Mouse (Mus musculus): Measurements from ENCODE around the gene Mrpl55. TPM values are rescaled to one million over a fixed set of nuclear protein-coding genes. Genes with fewer than 3 reads are reported as not detected.

Mrpl55 gene
- total RNA-seq (2012; rRNA removed) = 75.0 and 75.5 TPM in 2 replicates
- polyA plus RNA-seq (2012; ENCODE audit: insufficient read depth in 1 of 2, insufficient read length in 2 of 2, low read depth in 1 of 2, low replicate concordance in 2 of 2, missing spikeins in 1 of 2) = 10 to 100 TPM in 1 of 2 experiments, not detected in 1; 68.5 TPM

GRCm38 (mm10) chr11:59202081-59202995, at the start of gene Mrpl55:
Mrpl55 (plus strand) TSS chr11:59202486.
- Histone ChIP-seq H3K79me2 (ENCODE audit: control insufficient read depth, insufficient read depth, low read length, poor library complexity) (peaks cover 9% of the 10 kb centered on the region; the same call in 1 of the 2 replicates), H3K4me3 (ENCODE audit: control insufficient read depth in 1 of 2, insufficient read depth in 1 of 2, low read depth in 2 of 2, low read length in 2 of 2) (peak within 1 kb of the TSS; percentile 69 to 83), H3K27ac (ENCODE audit: control insufficient read depth, low read depth, low read length) (peak within 1 kb of the TSS; percentile 79), H3K9me3 (replicated peaks; ENCODE audit: insufficient read depth, low read length) (no peaks in the 10 kb centered on the region), H3K36me3 (ENCODE audit: control insufficient read depth in 1 of 2, insufficient read depth in 2 of 2, low read length in 2 of 2) (peaks cover 0 to 7% of the 10 kb centered on the region in 2 experiments; a peak in 3 of 4 replicates), H3K4me1 (ENCODE audit: control insufficient read depth in 1 of 2, insufficient read depth in 2 of 2, low read length in 2 of 2) (peaks cover 4% of the 10 kb centered on the region in 2 experiments), H3K9ac (ENCODE audit: control insufficient read depth, low read depth, low read length, poor library complexity, severe bottlenecking) (peak within 1 kb of the TSS; percentile 75), H3K27me3 (ENCODE audit: control insufficient read depth in 1 of 2, insufficient read depth in 2 of 2, low read length in 2 of 2) (no peaks in the 10 kb centered on the region)
- DNase-seq (ENCODE audit: low read depth, low spot score) = peak; percentile 97
- TF ChIP-seq MAX (IDR thresholded peaks at IDR 0.05; ENCODE audit: low read length) (peak; percentile 53), TBP (IDR thresholded peaks at IDR 0.05; ENCODE audit: low read depth, low read length) (peak; percentile 46; the same call in 1 of the 2 replicates), RCOR1 (IDR thresholded peaks at IDR 0.05; ENCODE audit: low read depth, low read length) (no peak), ETS1 (IDR thresholded peaks at IDR 0.05; ENCODE audit: low read depth, low read length) (no peak), CTCF (IDR thresholded peaks at IDR 0.05 in 2 of 3, conservative IDR thresholded peaks at IDR 0.05 in 1 of 3; ENCODE audit: control insufficient read depth in 1 of 3, insufficient read depth in 1 of 3, low read depth in 2 of 3, low read length in 3 of 3, poor library complexity in 1 of 3, severe bottlenecking in 1 of 3) (no peak), MAFK (IDR thresholded peaks at IDR 0.05; ENCODE audit: borderline replicate concordance, low read depth, low read length) (no peak; the same call in 1 of the 2 replicates), BHLHE40 (IDR thresholded peaks at IDR 0.05; ENCODE audit: borderline replicate concordance, low read depth, low read length) (no peak), POLR2A (IDR thresholded peaks at IDR 0.05; ENCODE audit: control insufficient read depth in 1 of 2, insufficient read depth in 1 of 2, low read depth in 1 of 2, low read length in 2 of 2, poor library complexity in 1 of 2) (peak; percentile 46 to 73; a peak in 2 of 4 replicates), MYB (IDR thresholded peaks at IDR 0.05; ENCODE audit: low read depth, low read length) (no peak), MYC (IDR thresholded peaks at IDR 0.05; ENCODE audit: low read depth, low read length) (no peak), UBTF (IDR thresholded peaks at IDR 0.05; ENCODE audit: borderline replicate concordance, insufficient read depth, low read depth, low read length) (no peak), SIN3A (IDR thresholded peaks at IDR 0.05; ENCODE audit: low read length) (peak; percentile 84), USF1 (IDR thresholded peaks at IDR 0.05; ENCODE audit: low read depth, low read length) (0 out of 2 replicates have a peak, but pooled peaks have one; percentile 14), NRF1 (IDR thresholded peaks at IDR 0.05; ENCODE audit: insufficient read depth, low read depth, low read length, poor library complexity, severe bottlenecking) (peak; percentile 57), TAL1 (IDR thresholded peaks at IDR 0.05; ENCODE audit: low read length) (no peak), GATA1 (IDR thresholded peaks at IDR 0.05; ENCODE audit: low read depth, low read length) (no peak), MAZ (IDR thresholded peaks at IDR 0.05; ENCODE audit: low read depth, low read length) (0 out of 2 replicates have a peak, but pooled peaks have one; percentile 62), EP300 (IDR thresholded peaks at IDR 0.05; ENCODE audit: low read depth in 1 of 2, low read length in 2 of 2) (no peak), E2F4 (IDR thresholded peaks at IDR 0.05; ENCODE audit: borderline replicate concordance, low read depth, low read length) (no peak), ZMIZ1 (IDR thresholded peaks at IDR 0.05; ENCODE audit: low read depth, low read length) (no peak; the same call in 1 of the 2 replicates), HCFC1 (IDR thresholded peaks at IDR 0.05; ENCODE audit: low read depth, low read length) (peak; percentile 85), USF2 (IDR thresholded peaks at IDR 0.05; ENCODE audit: borderline replicate concordance in 1 of 2, insufficient read depth in 1 of 2, low read depth in 1 of 2, low read length in 2 of 2) (no peak), KAT2A (conservative IDR thresholded peaks at IDR 0.05; ENCODE audit: low read depth, low read length) (no peak; the same call in 1 of the 2 replicates), ZKSCAN1 (IDR thresholded peaks at IDR 0.05; ENCODE audit: low read depth, low read length) (no peak), GABPA (IDR thresholded peaks at IDR 0.05; ENCODE audit: low read depth, low read length) (no peak), ZC3H11A (IDR thresholded peaks at IDR 0.05; ENCODE audit: low read depth, low read length) (peak; percentile 21; the same call in 1 of the 2 replicates), POLR2AphosphoS5 (IDR thresholded peaks at IDR 0.05; ENCODE audit: borderline replicate concordance, low read depth, low read length) (no peak), JUND (IDR thresholded peaks at IDR 0.05; ENCODE audit: low read depth, low read length) (no peak), CHD2 (IDR thresholded peaks at IDR 0.05; ENCODE audit: low read length) (no peak), SMC3 (IDR thresholded peaks at IDR 0.05; ENCODE audit: low read depth, low read length) (no peak), MXI1 (IDR thresholded peaks at IDR 0.05; ENCODE audit: low read depth, low read length) (peak; percentile 74), ELF1 (IDR thresholded peaks at IDR 0.05; ENCODE audit: low read depth, low read length) (no peak; the same call in 1 of the 2 replicates), CHD1 (IDR thresholded peaks at IDR 0.05; ENCODE audit: low read depth, low read length) (no peak), MEF2A (IDR thresholded peaks at IDR 0.05; ENCODE audit: extremely low read depth, insufficient replicate concordance, low read depth, low read length, poor library complexity, severe bottlenecking) (no peak)
